Mouse (Mus musculus): ENCODE measurements around the gene Gm11639.

DNA sequence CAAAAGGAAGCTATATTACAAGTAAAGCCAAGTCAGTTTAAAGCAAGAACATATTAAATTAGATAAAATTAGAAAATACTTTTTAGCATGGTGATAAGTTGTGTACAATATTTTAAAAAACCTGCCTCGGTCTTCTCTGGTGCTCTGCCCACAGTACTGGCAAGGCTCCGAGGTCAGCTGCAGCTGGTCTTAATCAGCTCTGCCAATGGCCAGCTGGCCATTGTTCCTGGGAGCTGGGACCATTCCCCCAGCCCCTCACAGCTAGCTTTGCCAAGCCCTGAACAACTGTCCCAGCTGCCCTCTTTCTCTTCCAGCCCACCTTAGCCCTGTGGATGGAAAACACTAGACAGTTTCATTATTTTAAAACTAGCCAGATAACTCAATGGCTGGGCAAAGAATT is 93.3 kb downstream of the Gm11639 start:
- TF ChIP-seq POLR2A (IDR thresholded peaks at IDR 0.05; ENCODE audit: insufficient read depth, low read length) (no peak), EP300 (IDR thresholded peaks at IDR 0.05; ENCODE audit: insufficient read depth, low read depth, low read length) (no peak)
